7 mouse cellular contexts compared by ENCODE assay signal in the genomic region with DNA sequence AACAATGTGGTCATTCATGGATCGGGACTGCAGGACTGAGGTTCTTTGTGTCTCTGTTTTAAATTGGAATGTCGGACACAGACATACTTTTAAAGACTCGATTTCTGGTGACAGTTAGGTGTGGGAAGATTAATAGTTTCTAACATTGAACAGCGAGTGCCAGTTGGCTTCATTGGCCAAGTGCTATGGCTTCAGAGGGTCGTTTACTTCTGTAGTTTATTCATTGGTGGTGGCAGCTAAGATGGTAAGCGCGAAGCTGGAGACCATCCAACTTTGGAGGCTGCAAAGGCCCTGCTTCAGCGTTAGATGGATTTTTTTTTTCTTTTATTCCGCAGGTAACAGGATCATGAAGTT. TPM values are rescaled to one million over a fixed set of nuclear protein-coding genes. Genes with fewer than 3 reads are reported as not detected.
A peak's percentile ranks its signal among the peaks of the same experiment; 100 is the strongest.
DNase-seq lines count a peak whose midpoint lies in the region; ATAC-seq lines count a peak whose summit lies in the region.

No protein-coding gene starts in this region.

- DNase-seq in lung, postnatal 25 days (ENCODE audit: low spot score), result no peak
- peak; percentile 9 for DNase-seq in c-Kit-positive CD71-positive TER-119-positive erythroid progenitor cells, embryonic 14.5 days (ENCODE audit: low spot score)
- peak; percentile 57 for DNase-seq in forebrain, embryonic 14.5 days (ENCODE audit: low spot score)
- DNase-seq in limb, embryonic 11.5 days (ENCODE audit: low spot score), result no peak
- DNase-seq in thymus, postnatal 14 days, result no peak

- H3K27ac ChIP-seq in lung, embryonic 16.5 days (ENCODE audit: low read length), result peak overlapping the region; percentile 96
- peak overlapping the region; percentile 92 for H3K27ac ChIP-seq in forebrain, embryonic 14.5 days (ENCODE audit: low read depth, low read length)
- H3K27ac ChIP-seq in limb, embryonic 11.5 days (replicated peaks; ENCODE audit: low read depth, low read length), result peak overlapping the region; percentile 94
- peak overlapping the region; percentile 96 for H3K27ac ChIP-seq in stomach, embryonic 14.5 days (ENCODE audit: low read length)

- H3K9ac ChIP-seq in lung, embryonic 16.5 days (ENCODE audit: low read length), result peak overlapping the region; percentile 96
- H3K9ac ChIP-seq in forebrain, embryonic 14.5 days (ENCODE audit: low read length), result peak overlapping the region; percentile 88
- H3K9ac ChIP-seq in limb, embryonic 11.5 days (ENCODE audit: low read length), result peak overlapping the region; percentile 92
- peak overlapping the region; percentile 82 for H3K9ac ChIP-seq in stomach, embryonic 14.5 days (replicated peaks; ENCODE audit: low read depth, low read length)

- no peak for ATAC-seq in lung, embryonic 16.5 days (ENCODE audit: low read depth)
- ATAC-seq in forebrain, embryonic 14.5 days, result no peak
- no peak for ATAC-seq in limb, embryonic 11.5 days (ENCODE audit: insufficient number of reproducible peaks, low FRiP score, low TSS enrichment, low read depth)
- ATAC-seq in stomach, embryonic 14.5 days (ENCODE audit: insufficient number of reproducible peaks, insufficient read depth, low FRiP score, low read depth), result no peak

- peak overlapping the region; percentile 76 for H3K4me2 ChIP-seq in lung, embryonic 16.5 days (ENCODE audit: low read depth, low read length)
- H3K4me2 ChIP-seq in forebrain, embryonic 14.5 days (ENCODE audit: low read length), result peak overlapping the region; percentile 69
- peak overlapping the region; percentile 55 for H3K4me2 ChIP-seq in limb, embryonic 11.5 days (ENCODE audit: low read depth, severe bottlenecking)
- H3K4me2 ChIP-seq in stomach, embryonic 14.5 days (replicated peaks; ENCODE audit: low read depth, low read length), result peak overlapping the region; percentile 68

- H3K4me3 ChIP-seq in lung, embryonic 16.5 days (ENCODE audit: low read length), result peak overlapping the region; percentile 93
- H3K4me3 ChIP-seq in forebrain, embryonic 14.5 days (ENCODE audit: low read depth, low read length), result peak overlapping the region; percentile 84
- peak overlapping the region; percentile 78 for H3K4me3 ChIP-seq in limb, embryonic 11.5 days (ENCODE audit: low read depth, low read length)
- H3K4me3 ChIP-seq in stomach, embryonic 14.5 days (ENCODE audit: low read depth, low read length), result peak overlapping the region; percentile 88

- WGBS in lung, embryonic 16.5 days, result 0% methylated on average over 9 of the region's 9 CpGs
- WGBS in forebrain, embryonic 14.5 days, result 1% methylated on average over 9 of the region's 9 CpGs
- WGBS in limb, embryonic 11.5 days, result 6% methylated on average over 9 of the region's 9 CpGs
- WGBS in stomach, embryonic 14.5 days, result 1% methylated on average over 9 of the region's 9 CpGs

- no peaks in the 10 kb centered on the region for H3K36me3 ChIP-seq in lung, embryonic 16.5 days (ENCODE audit: control insufficient read depth, insufficient read depth, low read length)
- 0 out of 2 replicates have a peak, but pooled peaks cover 7% of the 10 kb centered on the region for H3K36me3 ChIP-seq in forebrain, embryonic 14.5 days (ENCODE audit: control insufficient read depth, insufficient read depth, low read length)
- no peaks in the 10 kb centered on the region for H3K36me3 ChIP-seq in limb, embryonic 11.5 days (ENCODE audit: control insufficient read depth, insufficient read depth, low read length)
- no peaks in the 10 kb centered on the region; the same call in 1 of the 2 replicates for H3K36me3 ChIP-seq in stomach, embryonic 14.5 days (ENCODE audit: control insufficient read depth, insufficient read depth, low read length)

- peaks cover 16% of the 10 kb centered on the region for H3K4me1 ChIP-seq in lung, embryonic 16.5 days (replicated peaks; ENCODE audit: control insufficient read depth, insufficient read depth, low read length)
- peaks cover 11% of the 10 kb centered on the region; the same call in 1 of the 2 replicates for H3K4me1 ChIP-seq in forebrain, embryonic 14.5 days (ENCODE audit: control insufficient read depth, insufficient read depth, low read length)
- H3K4me1 ChIP-seq in limb, embryonic 11.5 days (ENCODE audit: control insufficient read depth, insufficient read depth, low read length), result peaks cover 10% of the 10 kb centered on the region; the same call in 1 of the 2 replicates
- peaks cover 8% of the 10 kb centered on the region for H3K4me1 ChIP-seq in stomach, embryonic 14.5 days (ENCODE audit: control insufficient read depth, insufficient read depth, low read length)

- H3K9me3 ChIP-seq in lung, embryonic 16.5 days (ENCODE audit: control insufficient read depth, low read length), result no peaks in the 10 kb centered on the region
- no peaks in the 10 kb centered on the region for H3K9me3 ChIP-seq in forebrain, embryonic 14.5 days (replicated peaks; ENCODE audit: control insufficient read depth, low read length)
- H3K9me3 ChIP-seq in limb, embryonic 11.5 days (ENCODE audit: control insufficient read depth, low read length), result no peaks in the 10 kb centered on the region
- H3K9me3 ChIP-seq in stomach, embryonic 14.5 days (ENCODE audit: control insufficient read depth, low read depth, low read length), result no peaks in the 10 kb centered on the region

- H3K27me3 ChIP-seq in lung, embryonic 16.5 days (ENCODE audit: control insufficient read depth, insufficient read depth, low read depth, low read length), result no peaks in the 10 kb centered on the region
- no peaks in the 10 kb centered on the region for H3K27me3 ChIP-seq in forebrain, embryonic 14.5 days (replicated peaks; ENCODE audit: control insufficient read depth, insufficient read depth, low read length)
- H3K27me3 ChIP-seq in limb, embryonic 11.5 days (ENCODE audit: control insufficient read depth, insufficient read depth, low read length), result no peaks in the 10 kb centered on the region
- H3K27me3 ChIP-seq in stomach, embryonic 14.5 days (ENCODE audit: control insufficient read depth, insufficient read depth, low read length), result no peaks in the 10 kb centered on the region

RNA-seq across cellular contexts. Expression of gene Papss1, which starts 0.7 kb away (rescaled TPM):
- polyA plus RNA-seq in lung, embryonic 16.5 days (2015; fragmentation: Nextera tagmentation; extraction: Ambion mirVana), result 93.5 and 97.3 TPM in 2 replicates
- polyA plus RNA-seq in forebrain, embryonic 14.5 days (2014; fragmentation: Nextera tagmentation; extraction: Ambion mirVana), result 129 and 140 TPM in 2 replicates
- polyA plus RNA-seq in limb, embryonic 11.5 days (2014; fragmentation: Nextera tagmentation; extraction: Ambion mirVana), result 107 and 108 TPM in 2 replicates
- polyA plus RNA-seq in stomach, embryonic 14.5 days (2014; fragmentation: Nextera tagmentation; extraction: Ambion mirVana), result 113 and 114 TPM in 2 replicates

Comparison
In these comparisons a context has a peak if more than half of its experiments do, and no peak if none do; other contexts are left out.
1. DNase-seq: peak in c-Kit-positive CD71-positive TER-119-positive erythroid progenitor cells, embryonic 14.5 days (single experiment) and forebrain, embryonic 14.5 days (single experiment); none in lung, postnatal 25 days (single experiment), limb, embryonic 11.5 days (single experiment) and thymus, postnatal 14 days (single experiment).
2. Peak in every context shown above with its lines, with median percentiles within 50 percentile points of each other: H3K27ac ChIP-seq, H3K4me2 ChIP-seq, H3K4me3 ChIP-seq and H3K9ac ChIP-seq.